Mouse (Mus musculus): ENCODE results near the gene Entpd1. TPM values are rescaled to one million over a fixed set of nuclear protein-coding genes. Genes with fewer than 3 reads are reported as not detected.
"Not testable (repeated sequence)": the region's sequence is repeated elsewhere in the genome, so short reads cannot be mapped to it uniquely, and the experiment has no call there.

Entpd1 gene
- polyA plus RNA-seq, 1 experiment, result 41.2 TPM

- no peak for DNase-seq
- TF ChIP-seq POLR2A (IDR thresholded peaks at IDR 0.05; ENCODE audit: borderline replicate concordance, extremely low read depth, low read depth, low read length) (no peak), CTCF (IDR thresholded peaks at IDR 0.05; ENCODE audit: insufficient read depth, low read length) (no peak)
- no peaks in the 10 kb centered on the region for H3K4me1 ChIP-seq (ENCODE audit: control insufficient read depth, insufficient read depth, low read length)
- 67% methylated on average over 7 of the region's 7 CpGs for WGBS
- no peak overlapping the region for H3K4me3 ChIP-seq (replicated peaks; ENCODE audit: extremely low read depth, low read depth, low read length)
Measured at GRCm38 (mm10) chr19:40616021-40616420, 3.9 kb downstream of the Entpd1 start.

GRCm38 (mm10) chr19:40621616-40622015 lies 9.4 kb downstream of the Entpd1 start:
- 75% methylated on average over 15 of the region's 26 CpGs for WGBS
- not testable (repeated sequence) for DNase-seq; H3K4me3 ChIP-seq (replicated peaks; ENCODE audit: extremely low read depth, low read depth, low read length); H3K4me1 ChIP-seq (ENCODE audit: control insufficient read depth, insufficient read depth, low read length)

GRCm38 (mm10) chr19:40625935-40626334 lies 13.8 kb downstream of the Entpd1 start:
- no peak for TF ChIP-seq CTCF (IDR thresholded peaks at IDR 0.05; ENCODE audit: insufficient read depth, low read length)
- no peak for TF ChIP-seq POLR2A (IDR thresholded peaks at IDR 0.05; ENCODE audit: borderline replicate concordance, extremely low read depth, low read depth, low read length)
- WGBS, result 49% methylated on average over 12 of the region's 12 CpGs
- Histone ChIP-seq H3K4me1 (ENCODE audit: control insufficient read depth, insufficient read depth, low read length) (no peaks in the 10 kb centered on the region), H3K4me3 (replicated peaks; ENCODE audit: extremely low read depth, low read depth, low read length) (no peak overlapping the region)
- no peak for DNase-seq

GRCm38 (mm10) chr19:40628950-40629349 lies 16.8 kb downstream of the Entpd1 start:
- TF ChIP-seq CTCF (IDR thresholded peaks at IDR 0.05; ENCODE audit: insufficient read depth, low read length) (no peak), POLR2A (IDR thresholded peaks at IDR 0.05; ENCODE audit: borderline replicate concordance, extremely low read depth, low read depth, low read length) (no peak)
- no peak for DNase-seq
- Histone ChIP-seq H3K4me3 (replicated peaks; ENCODE audit: extremely low read depth, low read depth, low read length) (no peak overlapping the region), H3K4me1 (ENCODE audit: control insufficient read depth, insufficient read depth, low read length) (0 out of 2 replicates have a peak, but pooled peaks cover 2% of the 10 kb centered on the region)

GRCm38 (mm10) chr19:40630096-40630495 lies 17.9 kb downstream of the Entpd1 start:
- no peak for DNase-seq
- Histone ChIP-seq H3K4me3 (replicated peaks; ENCODE audit: extremely low read depth, low read depth, low read length) (no peak overlapping the region), H3K4me1 (ENCODE audit: control insufficient read depth, insufficient read depth, low read length) (0 out of 2 replicates have a peak, but pooled peaks cover 2% of the 10 kb centered on the region)
- TF ChIP-seq POLR2A (IDR thresholded peaks at IDR 0.05; ENCODE audit: borderline replicate concordance, extremely low read depth, low read depth, low read length), result no peak
- no peak for TF ChIP-seq CTCF (IDR thresholded peaks at IDR 0.05; ENCODE audit: insufficient read depth, low read length)
- 81% methylated on average over 3 of the region's 3 CpGs for WGBS

GRCm38 (mm10) chr19:40630606-40631005 lies 18.4 kb downstream of the Entpd1 start:
- H3K4me1 ChIP-seq (ENCODE audit: control insufficient read depth, insufficient read depth, low read length), result 0 out of 2 replicates have a peak, but pooled peaks cover 2% of the 10 kb centered on the region
- no peak for TF ChIP-seq CTCF (IDR thresholded peaks at IDR 0.05; ENCODE audit: insufficient read depth, low read length)
- no peak for TF ChIP-seq POLR2A (IDR thresholded peaks at IDR 0.05; ENCODE audit: borderline replicate concordance, extremely low read depth, low read depth, low read length)
- no peak for DNase-seq
- WGBS, result 58% methylated on average over 7 of the region's 7 CpGs
- no peak overlapping the region for H3K4me3 ChIP-seq (replicated peaks; ENCODE audit: extremely low read depth, low read depth, low read length)

- no peak for DNase-seq
- Histone ChIP-seq H3K4me3 (replicated peaks; ENCODE audit: extremely low read depth, low read depth, low read length) (no peak overlapping the region), H3K4me1 (ENCODE audit: control insufficient read depth, insufficient read depth, low read length) (peaks cover 4% of the 10 kb centered on the region; the same call in 1 of the 2 replicates)
- 17% methylated on average over 3 of the region's 3 CpGs for WGBS
- TF ChIP-seq POLR2A (IDR thresholded peaks at IDR 0.05; ENCODE audit: borderline replicate concordance, extremely low read depth, low read depth, low read length), result no peak
- TF ChIP-seq CTCF (IDR thresholded peaks at IDR 0.05; ENCODE audit: insufficient read depth, low read length), result no peak
Measured at GRCm38 (mm10) chr19:40632193-40632592, 20.0 kb downstream of the Entpd1 start.

- 86% methylated on average over 5 of the region's 5 CpGs for WGBS
- no peak for DNase-seq
- Histone ChIP-seq H3K4me3 (replicated peaks; ENCODE audit: extremely low read depth, low read depth, low read length) (no peak overlapping the region), H3K4me1 (ENCODE audit: control insufficient read depth, insufficient read depth, low read length) (peaks cover 4% of the 10 kb centered on the region; the same call in 1 of the 2 replicates)
- TF ChIP-seq POLR2A (IDR thresholded peaks at IDR 0.05; ENCODE audit: borderline replicate concordance, extremely low read depth, low read depth, low read length), result no peak
- TF ChIP-seq CTCF (IDR thresholded peaks at IDR 0.05; ENCODE audit: insufficient read depth, low read length), result no peak
Measured at GRCm38 (mm10) chr19:40632668-40633067, 20.5 kb downstream of the Entpd1 start.

GRCm38 (mm10) chr19:40633144-40633543 lies 21.0 kb downstream of the Entpd1 start:
- peaks cover 7% of the 10 kb centered on the region; the same call in 1 of the 2 replicates for H3K4me1 ChIP-seq (ENCODE audit: control insufficient read depth, insufficient read depth, low read length)
- no peak for DNase-seq
- WGBS, result 59% methylated on average over 1 of the region's 1 CpGs
- no peak overlapping the region for H3K4me3 ChIP-seq (replicated peaks; ENCODE audit: extremely low read depth, low read depth, low read length)
- TF ChIP-seq CTCF (IDR thresholded peaks at IDR 0.05; ENCODE audit: insufficient read depth, low read length), result no peak
- no peak for TF ChIP-seq POLR2A (IDR thresholded peaks at IDR 0.05; ENCODE audit: borderline replicate concordance, extremely low read depth, low read depth, low read length)

GRCm38 (mm10) chr19:40637091-40637490 lies 24.9 kb downstream of the Entpd1 start:
- 23% methylated on average over 4 of the region's 4 CpGs for WGBS

More at GRCm38 (mm10) chr19:40637091-40637490, 24.9 kb downstream of the Entpd1 start:
- Histone ChIP-seq H3K4me3 (replicated peaks; ENCODE audit: extremely low read depth, low read depth, low read length) (no peak overlapping the region), H3K4me1 (ENCODE audit: control insufficient read depth, insufficient read depth, low read length) (peaks cover 5% of the 10 kb centered on the region; the same call in 1 of the 2 replicates)
- TF ChIP-seq POLR2A (IDR thresholded peaks at IDR 0.05; ENCODE audit: borderline replicate concordance, extremely low read depth, low read depth, low read length), result no peak
- DNase-seq, result no peak
